Mouse (Mus musculus) neural tube, postnatal 0 days (tissue): Measurements from ENCODE around the gene Gm20795. TPM values are rescaled to one million over a fixed set of nuclear protein-coding genes. Genes with fewer than 3 reads are reported as not detected.

ENCODE experiments used
- polyA plus RNA-seq: library from polyadenylated mRNA; unstranded; fragments of >200 nt; fragmentation: Nextera tagmentation; extraction: Ambion mirVana; gene quantifications from 2 replicates; pipeline ENCODE4 v1.2.1, GENCODE M21; 2015

Gm20795 gene
- not detected in 2 replicates for polyA plus RNA-seq

GRCm38 (mm10) chrY:40804614-40805013 lies at the start of gene Gm20795:
Gm20795 (plus strand) TSS chrY:40804914.

DNA sequence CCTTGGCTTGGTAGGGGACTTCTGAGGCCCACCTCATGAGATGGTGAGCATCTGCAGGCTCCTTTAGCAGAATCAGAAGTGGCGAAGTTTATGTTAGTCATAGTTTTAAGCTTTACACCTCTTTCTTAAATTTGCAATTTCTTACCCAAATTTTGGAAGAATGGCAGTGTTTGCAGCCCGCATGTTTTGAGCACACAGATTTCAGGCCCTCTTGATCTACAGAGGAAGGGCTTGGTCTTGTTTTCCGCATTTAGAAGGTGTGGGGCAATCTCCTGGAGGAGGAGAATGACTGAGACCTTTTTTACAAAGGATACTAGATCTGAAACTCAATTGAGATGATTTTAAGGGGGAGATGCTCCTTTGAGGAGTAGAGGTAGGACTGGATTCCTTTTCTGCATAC lies 29.0 kb upstream of the Gm20795 start, which contains the start of gene Gm21797:
Gene Gm21797, minus strand, starts transcription at position 101 of the 400 bp plus-strand sequence.

Other genes starting within 250 kb of the Gm20795 start
- not detected in 2 replicates for gene Gm21852, start 152.9 kb upstream of the Gm20795 start, polyA plus RNA-seq
- gene Gm21797, start 29.1 kb upstream of the Gm20795 start, polyA plus RNA-seq = not detected in 2 replicates